Mouse (Mus musculus) right cerebral cortex, postnatal 4 days (tissue): ENCODE data around the gene Limk2.

Experiments used
- DNase-seq: peaks from one replicate; pipeline ENCODE4 v3.0.0-alpha.2; 2022

The Limk2 gene

GRCm38 (mm10) chr11:3408997-3409732 lies at the start of gene Limk2:
Gene Limk2 (minus strand): TSS chr11:3409189.
- peak; percentile 80 for DNase-seq

- no peak for DNase-seq
Observed at GRCm38 (mm10) chr11:3458428-3459104, 49.6 kb upstream of the Limk2 start.

- DNase-seq = peak; percentile 78
Observed at GRCm38 (mm10) chr11:3456354-3456753, 47.4 kb upstream of the Limk2 start.

GRCm38 (mm10) chr11:3454506-3454905 lies 45.5 kb upstream of the Limk2 start:
- DNase-seq = no peak

- no peak for DNase-seq
Observed at GRCm38 (mm10) chr11:3453467-3453866, 44.5 kb upstream of the Limk2 start.

- peak; percentile 31 for DNase-seq
Observed at GRCm38 (mm10) chr11:3452769-3453168, 43.8 kb upstream of the Limk2 start.

- DNase-seq = peak; percentile 87
Observed at GRCm38 (mm10) chr11:3452167-3452639, 43.2 kb upstream of the Limk2 start, which contains the start of gene Rnf185. Gene Rnf185 (minus strand): TSS chr11:3452363.

GRCm38 (mm10) chr11:3451701-3452163 lies 42.7 kb upstream of the Limk2 start:
- DNase-seq = no peak

- no peak for DNase-seq
Observed at GRCm38 (mm10) chr11:3444875-3445274, 35.9 kb upstream of the Limk2 start.

- DNase-seq = no peak
Observed at GRCm38 (mm10) chr11:3443091-3443490, 34.1 kb upstream of the Limk2 start.

- DNase-seq = no peak
Observed at GRCm38 (mm10) chr11:3442677-3443076, 33.7 kb upstream of the Limk2 start.

GRCm38 (mm10) chr11:3441696-3442443 lies 32.9 kb upstream of the Limk2 start:
- DNase-seq = no peak

- DNase-seq = no peak
Observed at GRCm38 (mm10) chr11:3437621-3438020, 28.6 kb upstream of the Limk2 start.

GRCm38 (mm10) chr11:3433809-3434208 lies 24.8 kb upstream of the Limk2 start:
- DNase-seq = no peak

- no peak for DNase-seq
Observed at GRCm38 (mm10) chr11:3431976-3432603, 23.1 kb upstream of the Limk2 start.

- DNase-seq = no peak
Observed at GRCm38 (mm10) chr11:3431515-3431914, 22.5 kb upstream of the Limk2 start.

GRCm38 (mm10) chr11:3428632-3429031 lies 19.6 kb upstream of the Limk2 start:
- DNase-seq = no peak

GRCm38 (mm10) chr11:3427697-3428230 lies 18.8 kb upstream of the Limk2 start:
- no peak for DNase-seq

GRCm38 (mm10) chr11:3422242-3422641 lies 13.3 kb upstream of the Limk2 start:
- no peak for DNase-seq

- no peak for DNase-seq
Observed at GRCm38 (mm10) chr11:3418741-3419140, 9.8 kb upstream of the Limk2 start.

- DNase-seq = no peak
Observed at GRCm38 (mm10) chr11:3417795-3418194, 8.8 kb upstream of the Limk2 start.

GRCm38 (mm10) chr11:3416399-3416798 lies 7.4 kb upstream of the Limk2 start:
- no peak for DNase-seq

- no peak for DNase-seq
Observed at GRCm38 (mm10) chr11:3412111-3412510, 3.1 kb upstream of the Limk2 start.
